Mouse (Mus musculus) forebrain, embryonic 13.5 days (tissue): ENCODE data around the gene Uaca. TPM values are rescaled to one million over a fixed set of nuclear protein-coding genes. Genes with fewer than 3 reads are reported as not detected.

Experiments used
- ATAC-seq: fragments of 200-750 bp; cut with Nextera tagmentation; 2 replicates; pipeline ENCODE4 v1.8.0; 2017
- H3K27ac ChIP-seq: fragments of 300-500 bp; sonication (generic); 2 replicates; pipeline ENCODE4 v1.5.1; 2015; ENCODE audit warnings: inconsistent platforms, mild to moderate bottlenecking, moderate library complexity
- H3K27me3 ChIP-seq: fragments of 300-500 bp; sonication (generic); 2 replicates; pipeline ENCODE4 v1.6.1; 2015; ENCODE audit warnings: mild to moderate bottlenecking, inconsistent platforms
- H3K36me3 ChIP-seq: fragments of 300-500 bp; sonication (generic); 2 replicates; pipeline ENCODE4 v1.6.1; 2015; ENCODE audit warnings: mild to moderate bottlenecking, inconsistent platforms; ENCODE audit not compliant: poor library complexity, severe bottlenecking
- H3K4me1 ChIP-seq: fragments of 300-500 bp; sonication (generic); 2 replicates; pipeline ENCODE4 v1.6.1; 2015; ENCODE audit warnings: inconsistent platforms
- H3K4me2 ChIP-seq: fragments of 300-500 bp; sonication (generic); 2 replicates; pipeline ENCODE4 v1.6.1; 2015; ENCODE audit warnings: inconsistent platforms, mild to moderate bottlenecking, moderate library complexity
- H3K4me3 ChIP-seq: fragments of 300-500 bp; sonication (generic); 2 replicates; pipeline ENCODE4 v1.5.1; 2015; ENCODE audit warnings: mild to moderate bottlenecking, inconsistent platforms
- H3K9ac ChIP-seq: fragments of 300-500 bp; sonication (generic); 2 replicates; pipeline ENCODE4 v1.6.1; 2015; ENCODE audit warnings: mild to moderate bottlenecking, inconsistent platforms
- H3K9me3 ChIP-seq: fragments of 300-500 bp; sonication (generic); replicated peaks from 2 replicates; pipeline ENCODE4 v1.6.1; 2016; ENCODE audit warnings: inconsistent platforms
- WGBS: fragments of 180-500 bp; shearing (Covaris S2); methylation state at CpG from one replicate; pipeline ENCODE4 v1.1.7; 2015; 5-methylcytosine and 5-hydroxymethylcytosine counted together
- polyA plus RNA-seq: library from polyadenylated mRNA; unstranded; fragments of >200 nt; fragmentation: Nextera tagmentation; extraction: Ambion mirVana; gene quantifications from 2 replicates; pipeline ENCODE4 v1.2.1, GENCODE M21; 2015

Uaca gene
- polyA plus RNA-seq, 1 experiment from 2014 or later: 21.0 TPM

DNA sequence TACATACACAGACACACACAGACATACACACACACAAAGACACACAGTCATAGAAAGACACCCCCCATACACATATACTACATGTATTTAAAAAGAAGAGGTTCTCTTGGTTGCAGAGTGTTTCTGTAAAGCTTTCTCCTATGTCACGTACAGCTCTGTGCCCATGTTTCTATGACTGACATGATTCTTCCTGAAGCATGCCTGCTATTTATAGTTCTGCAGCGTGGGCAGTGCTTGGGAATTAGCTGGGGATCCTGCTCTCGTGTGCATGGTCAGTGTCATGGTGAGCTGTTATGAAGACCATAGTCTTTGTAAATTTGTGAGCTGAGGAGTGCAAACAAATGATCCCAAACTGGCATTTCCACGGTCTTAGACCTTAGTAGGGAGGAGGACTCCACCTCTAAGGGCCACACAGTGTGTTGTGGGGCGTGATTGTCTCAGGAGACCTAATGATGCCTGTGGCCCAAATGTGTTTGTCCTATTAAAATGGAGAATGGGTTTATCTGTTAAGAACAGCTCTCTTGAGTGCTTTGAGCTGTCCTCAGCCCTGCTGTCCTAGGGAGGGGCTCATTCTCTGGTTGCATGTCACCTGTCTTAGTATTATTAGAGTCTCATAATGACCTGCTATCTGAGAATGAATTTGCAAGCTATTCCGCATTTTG, 49.2 kb downstream of the Uaca start:
- Histone ChIP-seq H3K9ac (no peak overlapping the region), H3K4me3 (no peak overlapping the region), H3K4me2 (no peak overlapping the region), H3K9me3 (no peaks in the 10 kb centered on the region), H3K27ac (no peak overlapping the region), H3K36me3 (no peaks in the 10 kb centered on the region), H3K4me1 (peaks cover 13% of the 10 kb centered on the region), H3K27me3 (peaks cover 12% of the 10 kb centered on the region; the same call in 1 of the 2 replicates)
- ATAC-seq: no peak
- 78% methylated on average over 6 of the region's 6 CpGs for WGBS

- Histone ChIP-seq H3K27ac (no peak overlapping the region), H3K9ac (no peak overlapping the region; the same call in 1 of the 2 replicates), H3K27me3 (no peaks in the 10 kb centered on the region), H3K4me2 (no peak overlapping the region), H3K4me1 (peaks cover 4% of the 10 kb centered on the region; the same call in 1 of the 2 replicates), H3K36me3 (no peaks in the 10 kb centered on the region), H3K9me3 (no peaks in the 10 kb centered on the region), H3K4me3 (no peak overlapping the region)
- 14% methylated on average over 9 of the region's 9 CpGs for WGBS
- ATAC-seq: no peak
These were observed 54.4 kb downstream of the Uaca start for GRCm38 (mm10) chr9:60848730-60849129.

GRCm38 (mm10) chr9:60849986-60850385, 55.6 kb downstream of the Uaca start:
- Histone ChIP-seq H3K9ac (no peak overlapping the region), H3K4me1 (peaks cover 4% of the 10 kb centered on the region; the same call in 1 of the 2 replicates)
- 88% methylated on average over 12 of the region's 12 CpGs for WGBS

GRCm38 (mm10) chr9:60854196-60854595, 59.9 kb downstream of the Uaca start:
- Histone ChIP-seq H3K9ac (no peak overlapping the region), H3K27me3 (no peaks in the 10 kb centered on the region), H3K4me3 (no peak overlapping the region), H3K4me1 (peaks cover 9% of the 10 kb centered on the region), H3K9me3 (no peaks in the 10 kb centered on the region), H3K36me3 (no peaks in the 10 kb centered on the region), H3K4me2 (no peak overlapping the region), H3K27ac (no peak overlapping the region)
- WGBS: 93% methylated on average over 11 of the region's 11 CpGs
- no peak for ATAC-seq

More at GRCm38 (mm10) chr9:60849986-60850385, 55.6 kb downstream of the Uaca start:
- no peaks in the 10 kb centered on the region for H3K27me3 ChIP-seq
- no peak for ATAC-seq
- H3K36me3 ChIP-seq: no peaks in the 10 kb centered on the region
- no peak overlapping the region for H3K4me2 ChIP-seq
- H3K9me3 ChIP-seq: no peaks in the 10 kb centered on the region
- H3K4me3 ChIP-seq: no peak overlapping the region
- no peak overlapping the region for H3K27ac ChIP-seq

GRCm38 (mm10) chr9:60857833-60858232, 63.5 kb downstream of the Uaca start:
- H3K4me1 ChIP-seq: peaks cover 9% of the 10 kb centered on the region
- H3K4me3 ChIP-seq: no peak overlapping the region
- H3K9me3 ChIP-seq: no peaks in the 10 kb centered on the region
- 32% methylated on average over 5 of the region's 5 CpGs for WGBS
- H3K27me3 ChIP-seq: no peaks in the 10 kb centered on the region
- H3K27ac ChIP-seq: no peak overlapping the region; the same call in 1 of the 2 replicates
- peaks cover 11% of the 10 kb centered on the region; the same call in 1 of the 2 replicates for H3K36me3 ChIP-seq
- no peak overlapping the region for H3K4me2 ChIP-seq
- H3K9ac ChIP-seq: no peak overlapping the region
- ATAC-seq: peak; percentile 76

- no peak for ATAC-seq
- peaks cover 9% of the 10 kb centered on the region for H3K4me1 ChIP-seq
- no peak overlapping the region for H3K9ac ChIP-seq
- no peaks in the 10 kb centered on the region for H3K27me3 ChIP-seq
- H3K9me3 ChIP-seq: no peaks in the 10 kb centered on the region
- 40% methylated on average over 11 of the region's 11 CpGs for WGBS
- H3K27ac ChIP-seq: no peak overlapping the region
- H3K36me3 ChIP-seq: peaks cover 11% of the 10 kb centered on the region; the same call in 1 of the 2 replicates
- peak overlapping the region; percentile 38 for H3K4me2 ChIP-seq
- H3K4me3 ChIP-seq: no peak overlapping the region
These were observed 64.1 kb downstream of the Uaca start for GRCm38 (mm10) chr9:60858306-60858960.

GRCm38 (mm10) chr9:60859031-60859430, 64.7 kb downstream of the Uaca start:
- Histone ChIP-seq H3K9me3 (no peaks in the 10 kb centered on the region), H3K4me1 (peaks cover 9% of the 10 kb centered on the region), H3K27ac (no peak overlapping the region), H3K27me3 (no peaks in the 10 kb centered on the region), H3K4me3 (no peak overlapping the region), H3K9ac (no peak overlapping the region), H3K4me2 (no peak overlapping the region), H3K36me3 (peaks cover 11% of the 10 kb centered on the region; the same call in 1 of the 2 replicates)
- 76% methylated on average over 9 of the region's 9 CpGs for WGBS
- no peak for ATAC-seq

DNA sequence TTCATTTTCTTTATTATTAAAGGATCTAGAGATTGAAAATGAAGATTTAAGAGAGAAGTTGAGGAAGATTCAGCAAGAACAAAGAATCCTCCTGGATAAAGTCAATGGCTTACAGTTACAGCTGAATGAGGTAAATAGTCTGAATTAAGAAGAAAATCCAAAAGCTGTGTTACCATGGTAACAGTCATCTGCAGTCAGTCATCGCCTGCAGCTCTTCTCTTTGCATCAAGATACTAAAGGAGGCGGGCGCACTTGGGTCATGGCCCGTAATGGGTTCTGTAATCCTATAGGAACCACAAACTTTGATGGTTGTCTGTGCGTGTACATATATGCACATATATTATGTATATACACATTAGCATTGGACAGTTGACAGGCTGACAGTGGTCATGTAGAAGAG, 66.7 kb downstream of the Uaca start:
- ATAC-seq: no peak
- peaks cover 9% of the 10 kb centered on the region for H3K4me1 ChIP-seq
- no peak overlapping the region for H3K4me2 ChIP-seq
- no peak overlapping the region for H3K27ac ChIP-seq
- H3K27me3 ChIP-seq: no peaks in the 10 kb centered on the region
- peaks cover 11% of the 10 kb centered on the region; the same call in 1 of the 2 replicates for H3K36me3 ChIP-seq
- H3K9ac ChIP-seq: no peak overlapping the region
- H3K9me3 ChIP-seq: no peaks in the 10 kb centered on the region
- WGBS: 83% methylated on average over 5 of the region's 5 CpGs
- no peak overlapping the region for H3K4me3 ChIP-seq

DNA sequence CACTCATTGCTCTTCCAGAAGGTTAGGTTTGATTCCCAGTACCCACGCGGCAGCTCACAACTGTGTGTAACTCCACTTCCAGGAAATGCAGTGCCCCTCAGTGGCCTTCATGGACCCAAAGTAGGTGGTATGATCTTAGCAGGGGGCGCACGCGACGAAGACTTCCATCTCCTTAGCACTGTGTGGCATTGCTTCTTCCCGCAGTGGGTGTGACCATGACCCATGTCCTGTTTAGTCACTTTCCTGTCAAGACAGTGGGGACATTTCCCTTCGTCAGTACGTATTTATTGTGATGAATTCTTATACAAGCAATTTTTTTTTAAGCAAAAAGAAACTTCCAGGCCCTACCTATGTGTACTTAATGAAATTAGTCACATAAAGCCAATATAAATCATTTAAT, 70.3 kb downstream of the Uaca start:
- H3K4me1 ChIP-seq: peaks cover under 1% of the 10 kb centered on the region
- WGBS: 91% methylated on average over 9 of the region's 9 CpGs
- no peak overlapping the region for H3K4me3 ChIP-seq
- H3K27ac ChIP-seq: no peak overlapping the region
- no peak overlapping the region for H3K9ac ChIP-seq
- ATAC-seq: no peak
- peaks cover 10% of the 10 kb centered on the region; the same call in 1 of the 2 replicates for H3K36me3 ChIP-seq
- H3K27me3 ChIP-seq: no peaks in the 10 kb centered on the region
- H3K9me3 ChIP-seq: no peaks in the 10 kb centered on the region
- H3K4me2 ChIP-seq: no peak overlapping the region

- H3K4me1 ChIP-seq: peaks cover 13% of the 10 kb centered on the region
- H3K36me3 ChIP-seq: peaks cover 6% of the 10 kb centered on the region; the same call in 1 of the 2 replicates
- WGBS: 27% methylated on average over 4 of the region's 4 CpGs
- H3K27me3 ChIP-seq: no peaks in the 10 kb centered on the region
- H3K27ac ChIP-seq: no peak overlapping the region
- ATAC-seq: no peak
- H3K9me3 ChIP-seq: no peaks in the 10 kb centered on the region
- H3K4me2 ChIP-seq: no peak overlapping the region
- no peak overlapping the region for H3K4me3 ChIP-seq
- H3K9ac ChIP-seq: no peak overlapping the region
These were observed 71.5 kb downstream of the Uaca start for GRCm38 (mm10) chr9:60865866-60866265.

DNA sequence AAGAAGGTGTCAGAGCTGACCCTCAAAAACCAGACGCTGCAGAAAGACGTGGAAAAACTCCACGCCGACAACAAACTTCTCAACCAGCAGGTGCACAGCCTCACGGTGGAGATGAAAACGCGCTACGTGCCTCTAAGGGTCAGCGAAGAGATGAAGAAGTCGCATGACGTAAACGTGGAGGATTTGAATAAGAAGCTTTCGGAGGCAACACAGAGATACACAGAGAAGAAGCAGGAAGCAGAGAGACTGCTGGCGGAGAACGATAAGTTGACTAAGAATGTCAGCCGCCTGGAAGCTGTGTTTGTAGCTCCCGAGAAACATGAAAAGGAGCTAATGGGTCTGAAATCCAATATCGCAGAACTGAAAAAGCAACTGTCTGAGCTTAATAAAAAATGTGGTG, 76.1 kb downstream of the Uaca start:
- Histone ChIP-seq H3K36me3 (peaks cover 11% of the 10 kb centered on the region; the same call in 1 of the 2 replicates), H3K4me3 (no peak overlapping the region), H3K9ac (no peak overlapping the region), H3K4me1 (peaks cover 36% of the 10 kb centered on the region), H3K27me3 (no peaks in the 10 kb centered on the region), H3K27ac (no peak overlapping the region), H3K9me3 (no peaks in the 10 kb centered on the region), H3K4me2 (peak overlapping the region; percentile 24; the same call in 1 of the 2 replicates)
- WGBS: 82% methylated on average over 18 of the region's 18 CpGs
- ATAC-seq: no peak

- Histone ChIP-seq H3K4me2 (no peak overlapping the region), H3K9ac (no peak overlapping the region), H3K27me3 (no peaks in the 10 kb centered on the region), H3K36me3 (peaks cover 11% of the 10 kb centered on the region; the same call in 1 of the 2 replicates), H3K4me3 (no peak overlapping the region), H3K9me3 (no peaks in the 10 kb centered on the region), H3K27ac (no peak overlapping the region), H3K4me1 (peaks cover 42% of the 10 kb centered on the region)
- WGBS: 89% methylated on average over 28 of the region's 28 CpGs
- no peak for ATAC-seq
These were observed 76.7 kb downstream of the Uaca start for GRCm38 (mm10) chr9:60870919-60871503.
